Mouse (Mus musculus): Measurements from ENCODE around the gene Arid1a.

GRCm38 (mm10) chr4:133668537-133668936, 88.0 kb downstream of the Arid1a start:
- TF ChIP-seq CTCF (IDR thresholded peaks at IDR 0.05; ENCODE audit: insufficient read depth, low read length) (no peak), POLR2A (IDR thresholded peaks at IDR 0.05; ENCODE audit: borderline replicate concordance, extremely low read depth, low read depth, low read length) (no peak)
